Mouse (Mus musculus) kidney, adult 2 months (tissue): ENCODE results near the gene Fbrs. TPM values are rescaled to one million over a fixed set of nuclear protein-coding genes. Genes with fewer than 3 reads are reported as not detected.
"Not testable (repeated sequence)": the region's sequence is repeated elsewhere in the genome, so short reads cannot be mapped to it uniquely, and the experiment has no call there.

ENCODE experiments used
- DNase-seq: peaks from one replicate; pipeline ENCODE4 v3.0.0; 2021
- H3K27ac ChIP-seq: fragments of 200-500 bp; 2 replicates; pipeline ENCODE4 v1.5.1; 2012; ENCODE audit warnings: low read depth, low read length, control low read depth, inconsistent platforms; ENCODE audit not compliant: insufficient read depth
- H3K27me3 ChIP-seq: fragments of 200-500 bp; replicated peaks from 2 replicates; pipeline ENCODE4 v1.6.1; 2012; ENCODE audit warnings: mild to moderate bottlenecking, moderate library complexity, low read length, inconsistent platforms; ENCODE audit not compliant: control insufficient read depth, insufficient read depth
- H3K36me3 ChIP-seq: fragments of 200-500 bp; 2 replicates; pipeline ENCODE4 v1.6.1; 2012; ENCODE audit warnings: mild to moderate bottlenecking, moderate library complexity, low read length, inconsistent platforms; ENCODE audit not compliant: control insufficient read depth, insufficient read depth
- H3K4me1 ChIP-seq: fragments of 200-500 bp; 2 replicates; pipeline ENCODE4 v1.6.1; 2011; ENCODE audit warnings: low read length; ENCODE audit not compliant: control insufficient read depth, insufficient read depth
- H3K4me3 ChIP-seq: fragments of 200-500 bp; 2 replicates; pipeline ENCODE4 v1.5.1; 2011; ENCODE audit warnings: mild to moderate bottlenecking, low read depth, low read length, control low read depth; ENCODE audit not compliant: insufficient read depth
- CTCF ChIP-seq: fragments of 200-500 bp; conservative IDR thresholded peaks from 2 replicates; pipeline ENCODE4 v1.5.1; 2011; ENCODE audit warnings: low read depth, mild to moderate bottlenecking, control low read depth, low read length, moderate library complexity, mixed read lengths; ENCODE audit not compliant: insufficient read depth, insufficient read length
- POLR2A ChIP-seq: fragments of 200-500 bp; IDR thresholded peaks from one replicate; pipeline ENCODE4 v1.6.1; 2011; ENCODE audit warnings: low read depth, low read length, control low read depth
- WGBS: fragments of 180-500 bp; shearing (Covaris S2); methylation state at CpG from one replicate; pipeline ENCODE4 v1.1.7; 2018; 5-methylcytosine and 5-hydroxymethylcytosine counted together
- polyA plus RNA-seq: library from polyadenylated mRNA; depleted of rRNA; stranded (reverse); fragments of >200 nt; gene quantifications from 2 replicates; pipeline ENCODE4 v1.2.3, GENCODE M21; 2012

The Fbrs gene
- polyA plus RNA-seq, 1 experiment: 23.7 TPM

DNA sequence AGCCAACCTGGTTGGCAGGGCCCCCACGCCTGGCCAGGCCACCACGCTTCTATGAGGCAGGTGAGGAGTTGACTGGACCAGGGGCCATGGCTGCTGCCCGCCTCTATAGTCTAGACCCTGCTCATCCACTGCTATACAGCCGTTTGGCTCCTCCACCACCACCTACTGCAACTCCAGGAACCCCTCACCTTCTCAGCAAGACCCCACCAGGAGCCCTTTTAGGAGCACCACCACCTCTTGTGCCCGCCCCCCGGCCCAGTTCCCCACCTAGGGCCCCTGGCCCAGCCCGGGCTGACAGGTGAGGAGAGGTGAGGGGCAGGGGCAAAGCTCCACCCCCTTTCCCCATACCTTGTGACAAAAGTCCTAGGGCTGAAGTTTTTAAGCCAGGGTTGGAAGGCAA lies 11.0 kb downstream of the Fbrs start:
- no peak for TF ChIP-seq CTCF
- no peak for TF ChIP-seq POLR2A
- Histone ChIP-seq H3K27me3 (no peaks in the 10 kb centered on the region), H3K36me3 (peaks cover 7% of the 10 kb centered on the region), H3K27ac (no peak overlapping the region), H3K4me1 (no peaks in the 10 kb centered on the region), H3K4me3 (no peak overlapping the region)
- 94% methylated on average over 7 of the region's 7 CpGs for WGBS
- DNase-seq: no peak

DNA sequence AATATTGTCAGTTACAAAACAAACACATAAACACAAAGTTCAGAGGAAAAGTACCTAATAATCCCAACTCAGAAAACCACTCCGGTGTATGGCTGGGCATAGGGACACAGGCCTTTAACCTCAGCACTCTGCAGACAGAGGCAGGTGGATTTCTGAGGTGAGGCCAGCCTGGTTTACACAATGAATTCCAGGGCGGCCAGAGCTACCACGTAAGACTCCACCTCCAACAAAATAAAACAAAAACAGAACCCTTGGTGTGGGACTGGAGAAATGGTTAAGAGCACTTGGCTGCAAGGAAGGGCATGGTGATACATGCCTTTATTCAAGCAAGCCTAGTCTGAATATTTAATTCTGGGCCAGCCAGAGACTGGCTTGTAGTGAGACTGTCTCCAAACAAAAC lies 12.8 kb downstream of the Fbrs start:
- Histone ChIP-seq H3K4me3 (no peak overlapping the region), H3K36me3 (peaks cover 3% of the 10 kb centered on the region), H3K4me1 (no peaks in the 10 kb centered on the region), H3K27me3 (no peaks in the 10 kb centered on the region), H3K27ac (no peak overlapping the region)
- no peak for DNase-seq
- 74% methylated on average over 3 of the region's 3 CpGs for WGBS
- TF ChIP-seq CTCF (no peak), POLR2A (no peak)

DNA sequence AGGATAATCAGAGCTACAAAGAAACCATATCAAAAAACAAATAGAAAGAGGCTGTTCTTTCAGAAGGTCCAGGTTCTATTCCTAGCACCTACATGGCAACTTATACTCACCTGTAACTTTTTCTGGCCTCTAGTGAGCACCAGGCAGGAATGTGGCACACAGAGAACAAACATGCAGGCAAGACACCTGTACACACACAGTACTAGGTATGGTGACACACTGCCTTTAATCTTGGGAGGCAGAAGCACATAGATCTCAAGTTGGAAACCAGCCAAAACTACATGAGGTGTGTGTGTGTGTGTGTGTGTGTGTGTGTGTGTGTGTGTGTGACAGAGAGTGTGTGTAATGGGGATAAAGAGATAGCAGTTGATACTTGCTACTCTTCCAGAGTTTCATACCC lies 15.6 kb downstream of the Fbrs start:
- H3K27me3 ChIP-seq: no peaks in the 10 kb centered on the region
- no peak overlapping the region for H3K4me3 ChIP-seq
- TF ChIP-seq CTCF (no peak), POLR2A (no peak)
- no peaks in the 10 kb centered on the region for H3K4me1 ChIP-seq
- DNase-seq: no peak
- no peak overlapping the region for H3K27ac ChIP-seq
- peaks cover 3% of the 10 kb centered on the region for H3K36me3 ChIP-seq

DNA sequence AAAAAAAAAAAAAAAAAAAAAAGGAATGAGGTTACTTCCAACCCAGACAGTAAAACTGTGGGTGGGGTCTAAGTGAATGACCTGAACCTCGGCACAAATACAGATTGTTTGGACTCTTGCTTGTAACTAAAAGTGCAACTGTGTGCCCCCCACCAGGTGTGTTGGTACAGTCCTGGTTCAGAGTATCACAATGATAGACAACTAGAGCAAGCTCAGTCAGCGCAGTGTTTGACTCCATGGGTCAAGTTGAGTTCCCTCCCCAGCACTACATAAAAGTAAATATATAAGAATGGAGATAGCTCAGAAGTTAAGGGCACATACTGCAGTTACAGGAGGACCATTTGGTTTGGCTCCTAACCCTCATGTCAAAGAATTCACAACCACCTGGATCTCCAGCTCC lies 18.4 kb downstream of the Fbrs start:
- TF ChIP-seq POLR2A (no peak), CTCF (no peak)
- WGBS: 66% methylated on average over 2 of the region's 2 CpGs
- H3K4me1 ChIP-seq: no peaks in the 10 kb centered on the region
- H3K27ac ChIP-seq: no peak overlapping the region
- no peaks in the 10 kb centered on the region for H3K27me3 ChIP-seq
- DNase-seq: no peak
- H3K36me3 ChIP-seq: no peaks in the 10 kb centered on the region
- no peak overlapping the region for H3K4me3 ChIP-seq

- Histone ChIP-seq H3K36me3 (no peaks in the 10 kb centered on the region), H3K27me3 (no peaks in the 10 kb centered on the region), H3K27ac (no peak overlapping the region), H3K4me1 (no peaks in the 10 kb centered on the region), H3K4me3 (no peak overlapping the region)
- peak; percentile 63 for DNase-seq
- peak; percentile 53 for TF ChIP-seq CTCF
- TF ChIP-seq POLR2A: no peak
- 44% methylated on average over 3 of the region's 3 CpGs for WGBS
These were observed 19.4 kb downstream of the Fbrs start for GRCm38 (mm10) chr7:127498407-127498806.

- Histone ChIP-seq H3K27ac (no peak overlapping the region), H3K4me1 (no peaks in the 10 kb centered on the region), H3K4me3 (no peak overlapping the region), H3K36me3 (no peaks in the 10 kb centered on the region), H3K27me3 (no peaks in the 10 kb centered on the region)
- TF ChIP-seq CTCF (no peak), POLR2A (no peak)
- no peak for DNase-seq
- 91% methylated on average over 3 of the region's 3 CpGs for WGBS
These were observed 29.3 kb downstream of the Fbrs start for GRCm38 (mm10) chr7:127508291-127508690.

DNA sequence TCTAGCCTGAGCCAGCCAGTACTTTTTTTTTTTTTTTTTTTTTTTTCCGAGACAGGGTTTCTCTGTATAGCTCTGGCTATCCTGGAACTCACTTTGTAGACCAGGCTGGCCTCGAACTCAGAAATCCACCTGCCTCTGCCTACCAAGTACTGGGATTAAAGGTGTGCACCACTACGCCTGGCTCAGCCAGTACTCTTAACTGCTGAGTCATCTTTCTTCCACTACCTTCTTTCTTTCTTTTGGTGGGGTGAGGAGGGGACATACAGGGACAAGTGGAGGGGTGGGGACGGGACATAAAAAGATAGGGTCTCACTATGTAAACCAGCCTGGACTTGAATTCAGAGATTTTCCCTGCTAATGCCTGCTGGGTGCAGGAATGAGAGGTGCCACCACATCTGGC lies 30.8 kb downstream of the Fbrs start:
- WGBS: 83% methylated on average over 4 of the region's 4 CpGs
- not testable (repeated sequence) for H3K27ac ChIP-seq, H3K36me3 ChIP-seq, H3K4me3 ChIP-seq, DNase-seq, H3K27me3 ChIP-seq, H3K4me1 ChIP-seq

DNA sequence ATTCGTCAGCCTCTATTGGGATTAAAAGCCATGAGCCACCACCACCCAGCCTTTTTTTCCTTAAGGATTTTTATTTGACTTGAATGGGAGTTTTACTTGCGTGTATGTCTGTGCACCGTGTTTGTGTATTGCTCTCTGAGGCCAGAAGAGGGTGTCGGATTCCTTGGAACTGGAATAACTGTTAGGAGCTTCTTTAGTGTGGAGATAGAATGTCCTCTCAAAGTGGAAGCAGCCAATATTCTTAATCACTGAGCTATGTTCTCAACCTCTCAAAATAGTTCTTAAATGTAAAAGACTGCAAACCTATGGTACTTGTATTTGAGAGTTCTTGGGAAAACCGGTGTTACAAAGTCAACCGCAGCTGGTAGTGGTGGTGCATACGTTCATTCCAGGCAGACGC lies 32.2 kb downstream of the Fbrs start:
- Histone ChIP-seq H3K27ac (peak overlapping the region; percentile 55), H3K4me1 (peaks cover 6% of the 10 kb centered on the region; the same call in 1 of the 2 replicates), H3K36me3 (peaks cover 5% of the 10 kb centered on the region), H3K4me3 (peak overlapping the region; percentile 17; the same call in 1 of the 2 replicates), H3K27me3 (no peaks in the 10 kb centered on the region)
- peak; percentile 58 for DNase-seq
- WGBS: 25% methylated on average over 8 of the region's 8 CpGs
- TF ChIP-seq CTCF: no peak
- no peak for TF ChIP-seq POLR2A
